Mouse (Mus musculus) small intestine, adult 2 months (tissue): ENCODE results near the gene Echdc1. TPM values are rescaled to one million over a fixed set of nuclear protein-coding genes. Genes with fewer than 3 reads are reported as not detected.

Experiments used
- H3K27ac ChIP-seq: fragments of 200-500 bp; 2 replicates; pipeline ENCODE4 v1.5.1; 2012; ENCODE audit warnings: low read depth, low read length, control low read depth, inconsistent platforms; ENCODE audit not compliant: insufficient read depth
- H3K27me3 ChIP-seq: fragments of 200-500 bp; 2 replicates; pipeline ENCODE4 v1.6.1; 2012; ENCODE audit warnings: mild to moderate bottlenecking, moderate library complexity, low read length, inconsistent platforms; ENCODE audit not compliant: control insufficient read depth, insufficient read depth
- H3K36me3 ChIP-seq: fragments of 200-500 bp; 2 replicates; pipeline ENCODE4 v1.6.1; 2012; ENCODE audit warnings: mild to moderate bottlenecking, low read length, control low read depth, inconsistent platforms; ENCODE audit not compliant: control insufficient read depth, insufficient read depth
- H3K4me1 ChIP-seq: fragments of 200-500 bp; 2 replicates; pipeline ENCODE4 v1.6.1; 2012; ENCODE audit warnings: low read length, inconsistent platforms, mixed read lengths; ENCODE audit not compliant: control insufficient read depth, insufficient read depth, insufficient read length
- H3K4me3 ChIP-seq: fragments of 200-500 bp; 2 replicates; pipeline ENCODE4 v1.5.1; 2012; ENCODE audit warnings: low read depth, mild to moderate bottlenecking, control low read depth, inconsistent platforms, low read length, moderate library complexity
- CTCF ChIP-seq: fragments of 200-500 bp; IDR thresholded peaks from 2 replicates; pipeline ENCODE4 v1.5.1; 2012; ENCODE audit warnings: low read depth, mild to moderate bottlenecking, control low read depth, inconsistent platforms, low read length, moderate library complexity, mixed read lengths; ENCODE audit not compliant: insufficient replicate concordance, insufficient read length; ENCODE audit errors: extremely low read depth
- POLR2A ChIP-seq: fragments of 200-500 bp; IDR thresholded peaks from 2 replicates; pipeline ENCODE4 v1.6.1; 2012; ENCODE audit warnings: low read depth, mild to moderate bottlenecking, control low read depth, inconsistent platforms, low read length, moderate library complexity
- WGBS: fragments of 180-500 bp; shearing (Covaris S2); methylation state at CpG from one replicate; pipeline ENCODE4 v1.1.7; 2018; 5-methylcytosine and 5-hydroxymethylcytosine counted together
- polyA plus RNA-seq: library from polyadenylated mRNA; depleted of rRNA; stranded (reverse); fragments of >200 nt; gene quantifications from 2 replicates; pipeline ENCODE4 v1.2.3, GENCODE M21; 2012

Echdc1 gene
- polyA plus RNA-seq, 1 experiment: 0.80 TPM

GRCm38 (mm10) chr10:29338355-29339056 lies 25.5 kb downstream of the Echdc1 start:
- H3K4me1 ChIP-seq: no peaks in the 10 kb centered on the region
- WGBS: 47% methylated on average over 4 of the region's 4 CpGs
- no peak overlapping the region for H3K4me3 ChIP-seq

GRCm38 (mm10) chr10:29344232-29344631 lies 31.3 kb downstream of the Echdc1 start:
- Histone ChIP-seq H3K36me3 (peaks cover 27% of the 10 kb centered on the region), H3K4me3 (no peak overlapping the region), H3K27ac (no peak overlapping the region), H3K4me1 (no peaks in the 10 kb centered on the region), H3K27me3 (no peaks in the 10 kb centered on the region)
- WGBS: 89% methylated on average over 4 of the region's 4 CpGs
- TF ChIP-seq CTCF (no peak), POLR2A (no peak)

More at GRCm38 (mm10) chr10:29338355-29339056, 25.5 kb downstream of the Echdc1 start:
- H3K27ac ChIP-seq: no peak overlapping the region
- no peaks in the 10 kb centered on the region for H3K27me3 ChIP-seq
- H3K36me3 ChIP-seq: peaks cover 5% of the 10 kb centered on the region
- TF ChIP-seq CTCF (peak; percentile 23; the same call in 1 of the 2 replicates), POLR2A (no peak)

- H3K4me1 ChIP-seq: no peaks in the 10 kb centered on the region
- WGBS: 94% methylated on average over 7 of the region's 7 CpGs
- TF ChIP-seq CTCF (no peak), POLR2A (no peak)
- H3K27me3 ChIP-seq: no peaks in the 10 kb centered on the region
- peaks cover 38% of the 10 kb centered on the region for H3K36me3 ChIP-seq
- H3K27ac ChIP-seq: no peak overlapping the region
- H3K4me3 ChIP-seq: no peak overlapping the region
Observed at GRCm38 (mm10) chr10:29346638-29347037, 33.7 kb downstream of the Echdc1 start.

- TF ChIP-seq POLR2A: no peak
- no peak for TF ChIP-seq CTCF
- H3K4me1 ChIP-seq: no peaks in the 10 kb centered on the region; the same call in 1 of the 2 replicates
- H3K4me3 ChIP-seq: no peak overlapping the region
- H3K27me3 ChIP-seq: no peaks in the 10 kb centered on the region
- H3K27ac ChIP-seq: no peak overlapping the region
- 79% methylated on average over 2 of the region's 2 CpGs for WGBS
- H3K36me3 ChIP-seq: peaks cover 32% of the 10 kb centered on the region
Observed at GRCm38 (mm10) chr10:29351420-29351819, 38.5 kb downstream of the Echdc1 start.

DNA sequence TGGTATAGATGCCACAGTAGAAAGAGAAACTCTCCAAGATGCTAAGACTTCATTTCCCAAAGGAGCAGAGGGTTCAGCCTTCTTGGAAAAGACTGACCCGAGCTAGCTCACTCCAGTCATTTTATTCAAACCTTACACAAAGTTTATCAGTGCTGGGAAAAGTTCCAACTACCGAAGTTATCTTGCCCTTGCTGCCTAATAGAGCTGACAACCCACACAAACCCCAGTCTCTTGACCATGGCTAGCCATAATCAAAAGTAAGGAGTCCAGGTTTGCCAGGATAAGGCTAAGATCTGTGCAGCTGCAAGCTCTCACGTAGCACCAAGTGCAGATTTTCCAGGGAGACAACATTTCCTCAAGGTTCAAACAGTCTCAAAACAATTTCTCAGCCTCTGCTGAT lies 39.6 kb downstream of the Echdc1 start:
- H3K4me3 ChIP-seq: no peak overlapping the region
- 50% methylated on average over 3 of the region's 3 CpGs for WGBS
- H3K27me3 ChIP-seq: no peaks in the 10 kb centered on the region
- H3K27ac ChIP-seq: no peak overlapping the region
- peaks cover 23% of the 10 kb centered on the region for H3K36me3 ChIP-seq
- peaks cover 2% of the 10 kb centered on the region; the same call in 1 of the 2 replicates for H3K4me1 ChIP-seq
- TF ChIP-seq POLR2A: no peak
- no peak for TF ChIP-seq CTCF

GRCm38 (mm10) chr10:29354183-29354582 lies 41.2 kb downstream of the Echdc1 start:
- no peak overlapping the region for H3K4me3 ChIP-seq
- H3K36me3 ChIP-seq: peaks cover 20% of the 10 kb centered on the region
- H3K4me1 ChIP-seq: peaks cover 2% of the 10 kb centered on the region; the same call in 1 of the 2 replicates
- WGBS: 69% methylated on average over 7 of the region's 7 CpGs
- no peak overlapping the region for H3K27ac ChIP-seq
- TF ChIP-seq CTCF: no peak
- TF ChIP-seq POLR2A: no peak
- no peaks in the 10 kb centered on the region for H3K27me3 ChIP-seq

DNA sequence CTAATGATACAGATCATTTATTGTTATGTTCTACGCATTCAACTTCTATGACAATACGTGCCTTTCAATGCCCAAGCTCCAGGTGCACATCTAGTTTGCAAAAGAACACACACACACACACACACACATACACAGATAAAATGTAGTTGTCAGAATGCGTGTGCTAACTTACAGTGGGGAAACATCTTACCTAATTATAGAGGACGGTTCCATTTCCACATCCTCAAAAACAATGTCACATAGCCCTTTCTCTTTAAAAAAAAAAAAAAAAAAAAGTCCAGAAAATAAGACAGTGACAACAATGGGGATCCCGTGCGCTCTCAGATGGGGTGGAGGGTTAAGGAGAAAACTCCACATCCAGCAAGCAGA lies 48.1 kb downstream of the Echdc1 start:
- Histone ChIP-seq H3K4me3 (peak overlapping the region; percentile 93), H3K27me3 (no peaks in the 10 kb centered on the region), H3K36me3 (0 out of 2 replicates have a peak, but pooled peaks cover 1% of the 10 kb centered on the region), H3K27ac (peak overlapping the region; percentile 93), H3K4me1 (peaks cover 4% of the 10 kb centered on the region; the same call in 1 of the 2 replicates)
- TF ChIP-seq POLR2A (no peak), CTCF (no peak)
- 0% methylated on average over 6 of the region's 6 CpGs for WGBS
